Mouse (Mus musculus): Measurements from ENCODE around the gene Mpv17l2. TPM values are rescaled to one million over a fixed set of nuclear protein-coding genes. Genes with fewer than 3 reads are reported as not detected.
A peak's percentile ranks its signal among the peaks of the same experiment; 100 is the strongest.

Mpv17l2 gene
- polyA plus RNA-seq, 1 experiment from 2014 or later = 41.7 TPM

DNA sequence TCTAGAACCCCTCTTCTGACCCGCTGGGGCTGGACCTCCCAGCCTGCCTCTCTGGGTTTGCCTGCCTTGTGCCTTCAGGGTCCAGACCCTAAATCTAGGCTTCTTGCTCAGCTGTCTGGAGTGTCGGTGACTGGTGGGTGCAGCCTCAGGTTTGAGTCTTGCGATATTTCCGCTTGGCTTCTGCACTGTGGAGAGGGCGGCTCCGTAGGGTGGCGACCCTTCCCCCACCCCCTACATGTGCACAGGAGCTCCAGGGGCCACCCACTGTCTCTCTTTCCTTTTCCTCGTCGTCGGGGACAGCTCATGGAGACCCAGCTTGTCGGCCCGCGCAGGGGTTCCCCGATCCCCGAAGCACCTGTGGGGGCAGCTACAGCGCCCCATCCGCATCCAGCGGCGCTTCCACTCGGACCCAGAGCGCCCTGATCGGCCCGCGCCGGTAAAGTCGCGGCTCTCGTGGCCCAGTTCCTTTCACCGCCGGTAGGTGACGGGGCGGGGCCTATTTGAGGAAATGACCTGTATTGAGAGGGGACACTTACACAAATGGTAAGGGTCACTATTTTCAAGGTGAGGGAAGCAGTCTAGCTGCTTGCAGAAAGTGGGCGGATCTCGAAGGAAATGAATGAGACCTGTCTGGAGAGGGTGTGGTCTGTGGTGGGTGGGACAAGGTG is 30.8 kb downstream of the Mpv17l2 start:
- Histone ChIP-seq H3K4me1 (peaks cover 5% of the 10 kb centered on the region; the same call in 1 of the 2 replicates), H3K4me2 (replicated peaks) (peak overlapping the region; percentile 49), H3K27ac (replicated peaks) (no peak overlapping the region), H3K4me3 (replicated peaks) (peak overlapping the region; percentile 30), H3K9me3 (replicated peaks) (no peaks in the 10 kb centered on the region), H3K27me3 (peaks cover 64% of the 10 kb centered on the region), H3K36me3 (no peaks in the 10 kb centered on the region), H3K9ac (no peak overlapping the region)
- 3% methylated on average over 34 of the region's 34 CpGs for WGBS
- no peak for ATAC-seq (ENCODE audit: insufficient number of reproducible peaks, low FRiP score, low TSS enrichment, low read depth)

DNA sequence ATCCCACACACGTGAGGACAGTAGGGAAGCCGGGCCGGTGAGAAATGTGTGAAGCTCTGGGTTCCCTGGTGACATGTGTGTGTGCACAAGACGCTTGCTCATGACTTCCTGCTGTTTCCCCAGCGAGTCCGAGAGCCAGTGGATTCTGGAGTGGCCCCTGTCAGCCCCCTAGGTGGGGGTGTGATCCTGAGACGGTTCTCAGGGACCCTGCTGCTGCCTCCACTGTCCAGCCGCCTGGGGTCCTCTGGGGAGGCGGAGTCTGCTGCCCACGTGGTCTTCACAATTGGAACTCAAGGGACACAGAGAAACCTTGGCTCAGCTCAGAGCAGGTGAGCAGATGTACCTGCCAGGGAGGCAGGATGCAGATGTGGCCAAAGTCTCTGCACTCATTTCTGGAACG is 34.0 kb downstream of the Mpv17l2 start:
- Histone ChIP-seq H3K4me2 (replicated peaks) (no peak overlapping the region), H3K27ac (replicated peaks) (no peak overlapping the region), H3K27me3 (peaks cover 52% of the 10 kb centered on the region), H3K4me1 (peaks cover 5% of the 10 kb centered on the region; the same call in 1 of the 2 replicates), H3K36me3 (no peaks in the 10 kb centered on the region), H3K9ac (no peak overlapping the region), H3K4me3 (replicated peaks) (no peak overlapping the region), H3K9me3 (replicated peaks) (no peaks in the 10 kb centered on the region)
- 44% methylated on average over 11 of the region's 11 CpGs for WGBS
- no peak for ATAC-seq (ENCODE audit: insufficient number of reproducible peaks, low FRiP score, low TSS enrichment, low read depth)

DNA sequence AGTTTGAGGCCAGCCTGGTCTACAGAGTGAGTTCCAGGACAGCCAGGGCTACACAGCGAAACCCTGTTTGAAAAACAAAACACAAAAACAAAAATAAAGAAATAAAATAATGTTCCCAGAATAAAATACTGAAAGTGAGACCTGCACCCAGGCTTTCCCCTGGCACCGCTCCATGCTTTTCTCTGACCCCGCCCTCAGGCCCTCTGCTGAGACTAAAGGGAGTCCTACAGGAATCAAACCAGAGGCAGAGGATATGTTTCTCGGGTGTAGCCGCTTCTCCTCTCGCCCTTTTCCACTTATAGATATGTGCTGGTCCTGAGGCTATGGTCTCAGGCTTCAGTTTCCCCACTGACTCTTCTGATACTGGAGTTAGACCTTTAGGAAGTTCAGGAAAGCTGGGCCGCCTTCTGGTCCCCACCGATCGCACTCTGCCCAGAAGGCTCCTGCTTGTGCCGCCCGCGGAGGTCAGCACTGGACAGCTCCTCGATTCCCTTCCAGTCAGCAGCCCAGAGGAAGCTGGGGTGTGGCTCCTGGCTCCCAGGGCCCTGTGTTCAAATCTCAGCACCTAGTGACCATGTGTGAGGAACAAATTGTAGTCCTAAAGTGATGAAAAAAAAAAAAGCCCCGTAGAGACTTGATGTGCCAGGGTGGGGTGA is 34.8 kb downstream of the Mpv17l2 start:
- WGBS = 24% methylated on average over 14 of the region's 14 CpGs
- Histone ChIP-seq H3K9me3 (replicated peaks) (no peaks in the 10 kb centered on the region), H3K4me2 (replicated peaks) (no peak overlapping the region), H3K9ac (no peak overlapping the region), H3K27ac (replicated peaks) (no peak overlapping the region), H3K4me3 (replicated peaks) (no peak overlapping the region), H3K36me3 (no peaks in the 10 kb centered on the region), H3K4me1 (peaks cover 5% of the 10 kb centered on the region; the same call in 1 of the 2 replicates), H3K27me3 (peaks cover 47% of the 10 kb centered on the region)
- no peak for ATAC-seq (ENCODE audit: insufficient number of reproducible peaks, low FRiP score, low TSS enrichment, low read depth)

DNA sequence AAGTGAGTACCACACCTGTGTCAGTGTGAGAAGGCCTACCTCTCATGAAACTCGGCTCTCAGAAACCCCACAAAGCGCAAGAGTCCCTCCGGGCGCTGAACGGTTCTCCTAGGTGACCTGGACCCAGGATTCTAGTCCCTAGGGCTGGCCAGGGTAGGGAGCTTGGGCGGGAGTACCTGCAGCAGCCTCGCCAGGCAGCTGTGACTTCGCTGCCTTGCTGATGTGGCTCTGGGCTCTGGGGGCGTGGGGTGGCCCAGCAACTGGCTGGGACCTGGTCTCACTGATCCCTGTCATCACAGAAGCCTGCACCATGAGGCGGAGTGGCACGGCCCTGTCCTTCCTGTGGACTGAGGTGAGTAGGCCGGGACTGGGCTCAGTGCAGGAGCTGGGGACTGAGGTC is 36.5 kb downstream of the Mpv17l2 start:
- WGBS = 73% methylated on average over 12 of the region's 12 CpGs
- ATAC-seq (ENCODE audit: insufficient number of reproducible peaks, low FRiP score, low TSS enrichment, low read depth) = no peak

DNA sequence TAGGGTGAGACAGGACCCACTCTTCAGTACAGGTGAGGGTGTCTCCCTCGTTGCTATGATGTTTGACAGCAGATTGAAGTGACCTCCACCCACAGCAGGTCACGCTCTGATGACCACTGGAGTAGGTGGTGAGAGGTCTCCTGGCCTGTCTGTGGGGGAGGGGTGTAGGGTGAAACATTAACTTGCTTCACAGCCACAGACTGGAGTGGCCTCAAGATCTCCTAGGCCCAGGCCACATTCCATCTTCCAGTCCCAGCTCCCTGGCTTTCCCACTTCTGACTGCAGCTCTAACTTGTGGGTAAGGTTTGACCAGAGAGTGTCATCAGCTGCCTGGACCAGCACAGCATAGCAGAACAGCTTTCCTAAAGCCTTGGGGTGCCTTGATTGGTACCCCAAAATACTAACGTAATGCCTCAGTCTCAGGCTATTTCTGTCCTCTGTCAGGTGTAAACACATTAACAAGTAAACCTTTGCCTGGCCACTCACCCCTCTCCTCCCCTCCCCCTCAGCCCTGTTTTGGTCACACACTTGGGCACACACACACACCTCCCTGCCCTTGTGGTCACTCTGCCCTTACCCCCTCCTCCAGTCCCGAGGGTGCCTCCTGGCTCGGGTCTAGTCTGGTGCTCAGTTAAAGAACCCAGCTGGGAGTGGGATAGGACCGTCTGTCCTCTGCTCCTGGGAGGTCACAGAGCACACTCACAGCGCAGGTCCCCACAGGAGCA is 37.1 kb downstream of the Mpv17l2 start, which contains the start of gene Pde4c:
Gene Pde4c (plus strand): TSS at position 235 of the 725 bp plus-strand sequence.
- 58% methylated on average over 7 of the region's 7 CpGs for WGBS
- Histone ChIP-seq H3K9me3 (replicated peaks) (no peaks in the 10 kb centered on the region), H3K4me1 (no peaks in the 10 kb centered on the region), H3K27me3 (peaks cover 26% of the 10 kb centered on the region), H3K27ac (replicated peaks) (no peak within 1 kb of the TSS), H3K4me2 (replicated peaks) (no peak within 1 kb of the TSS), H3K4me3 (replicated peaks) (no peak within 1 kb of the TSS), H3K9ac (no peak within 1 kb of the TSS), H3K36me3 (no peaks in the 10 kb centered on the region)
- no peak for ATAC-seq (ENCODE audit: insufficient number of reproducible peaks, low FRiP score, low TSS enrichment, low read depth)

More for the DNA sequence above, 36.5 kb downstream of the Mpv17l2 start:
- Histone ChIP-seq H3K27me3 (peaks cover 31% of the 10 kb centered on the region), H3K4me3 (replicated peaks) (no peak overlapping the region), H3K9ac (no peak overlapping the region), H3K36me3 (no peaks in the 10 kb centered on the region), H3K4me2 (replicated peaks) (no peak overlapping the region), H3K4me1 (no peaks in the 10 kb centered on the region), H3K27ac (replicated peaks) (no peak overlapping the region), H3K9me3 (replicated peaks) (no peaks in the 10 kb centered on the region)

DNA sequence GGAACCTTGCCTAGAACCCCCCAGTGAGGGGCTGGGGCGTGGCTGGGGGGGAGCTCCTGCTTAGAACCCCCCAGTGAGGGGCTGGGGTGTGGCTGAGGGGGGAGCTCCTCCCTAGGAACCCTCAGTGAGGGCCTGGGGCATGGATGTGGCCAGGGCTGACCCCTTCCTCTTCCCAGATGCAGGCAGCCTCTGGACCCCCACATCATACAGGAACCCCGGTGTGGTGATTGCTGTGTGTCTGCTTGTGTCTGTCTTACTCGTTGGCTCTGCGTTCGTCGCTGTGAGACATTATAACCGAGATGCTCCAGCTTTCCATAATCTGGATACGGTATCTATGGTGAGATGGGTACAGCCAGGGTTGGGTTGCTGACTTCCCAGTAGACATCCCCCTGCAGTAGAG is 39.1 kb downstream of the Mpv17l2 start:
- H3K4me3 ChIP-seq (replicated peaks) = no peak overlapping the region
- H3K9ac ChIP-seq = no peak overlapping the region
- H3K27me3 ChIP-seq = peaks cover 10% of the 10 kb centered on the region
- 80% methylated on average over 8 of the region's 8 CpGs for WGBS
- no peak for ATAC-seq (ENCODE audit: insufficient number of reproducible peaks, low FRiP score, low TSS enrichment, low read depth)
- H3K36me3 ChIP-seq = no peaks in the 10 kb centered on the region
- no peaks in the 10 kb centered on the region for H3K4me1 ChIP-seq
- no peak overlapping the region for H3K27ac ChIP-seq (replicated peaks)
- H3K4me2 ChIP-seq (replicated peaks) = no peak overlapping the region
- no peaks in the 10 kb centered on the region for H3K9me3 ChIP-seq (replicated peaks)

DNA sequence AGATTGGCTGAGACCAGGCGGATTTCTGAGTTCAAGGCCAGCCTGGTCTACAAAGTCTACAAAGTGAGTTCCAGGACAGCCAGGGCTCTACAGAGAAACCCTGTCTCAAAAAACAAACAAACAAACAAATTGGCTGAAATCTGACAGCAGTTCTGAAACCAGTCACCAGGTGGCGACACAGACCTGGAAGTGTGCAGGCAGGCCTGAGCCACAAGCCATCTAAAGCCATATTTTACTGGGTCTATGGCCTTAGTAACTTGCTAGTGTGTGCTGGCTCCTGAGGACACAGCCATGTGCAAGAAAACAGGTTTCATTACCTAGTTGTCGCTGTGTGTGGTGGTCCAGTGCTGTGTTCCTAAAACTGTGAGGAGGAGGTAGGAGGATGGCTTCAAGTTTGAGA is 40.0 kb downstream of the Mpv17l2 start:
- 0 out of 2 replicates have a peak, but pooled peaks have one; percentile 43 for ATAC-seq (ENCODE audit: insufficient number of reproducible peaks, low FRiP score, low TSS enrichment, low read depth)
- H3K4me1 ChIP-seq = no peaks in the 10 kb centered on the region
- no peaks in the 10 kb centered on the region for H3K9me3 ChIP-seq (replicated peaks)
- H3K9ac ChIP-seq = no peak overlapping the region
- WGBS = 1% methylated on average over 3 of the region's 3 CpGs
- no peak overlapping the region for H3K4me3 ChIP-seq (replicated peaks)
- H3K27ac ChIP-seq (replicated peaks) = no peak overlapping the region
- no peaks in the 10 kb centered on the region for H3K36me3 ChIP-seq
- no peak overlapping the region for H3K4me2 ChIP-seq (replicated peaks)
- H3K27me3 ChIP-seq = peaks cover 2% of the 10 kb centered on the region; the same call in 1 of the 2 replicates

DNA sequence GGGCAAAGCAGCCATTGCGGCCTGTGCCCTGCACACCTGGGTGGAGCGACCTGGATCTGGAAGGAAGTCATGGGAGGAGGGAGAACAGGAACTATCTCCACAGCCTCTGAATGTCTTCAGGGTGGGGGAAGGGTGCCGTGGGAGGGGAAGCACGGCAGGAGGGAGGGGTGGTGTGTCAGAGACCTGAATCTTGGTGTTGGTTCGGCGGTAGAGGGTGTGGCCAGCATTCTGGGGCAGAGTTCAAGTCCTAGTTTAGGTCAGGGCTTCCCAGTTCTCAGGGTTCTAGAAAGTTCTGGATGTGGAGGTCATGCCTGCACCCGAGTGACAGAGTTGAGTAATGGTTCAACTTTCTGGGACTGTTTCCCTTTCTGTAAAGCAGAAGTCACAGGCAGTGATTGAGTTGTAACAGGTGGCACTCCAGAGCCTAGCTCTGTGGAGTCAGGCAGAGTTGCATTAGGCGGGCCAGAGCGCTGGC is 40.9 kb downstream of the Mpv17l2 start:
- WGBS = 55% methylated on average over 9 of the region's 9 CpGs
- Histone ChIP-seq H3K36me3 (no peaks in the 10 kb centered on the region), H3K9me3 (replicated peaks) (no peaks in the 10 kb centered on the region), H3K27me3 (no peaks in the 10 kb centered on the region), H3K4me2 (replicated peaks) (no peak overlapping the region), H3K9ac (no peak overlapping the region), H3K27ac (replicated peaks) (no peak overlapping the region), H3K4me3 (replicated peaks) (no peak overlapping the region), H3K4me1 (no peaks in the 10 kb centered on the region)
- no peak for ATAC-seq (ENCODE audit: insufficient number of reproducible peaks, low FRiP score, low TSS enrichment, low read depth)

DNA sequence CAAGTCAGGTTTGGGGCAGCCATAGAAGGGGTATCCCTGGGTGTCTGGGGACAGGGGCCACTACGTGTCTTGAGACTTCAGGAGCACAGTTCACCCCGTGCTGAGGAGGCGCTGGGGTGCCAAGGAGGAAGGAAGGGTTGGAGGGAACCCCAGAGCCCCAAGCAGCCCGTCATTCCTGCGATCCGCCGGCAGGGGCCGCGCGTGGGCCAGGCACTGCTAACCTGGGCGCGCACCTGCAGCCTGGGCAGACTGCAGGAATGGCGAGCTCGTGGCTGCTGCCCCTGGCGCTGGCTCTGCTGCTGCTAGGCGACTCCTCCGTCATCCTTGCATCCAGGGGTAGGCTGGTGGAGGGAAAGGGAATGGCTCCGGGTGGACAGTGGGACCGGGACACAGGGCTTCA is 42.4 kb downstream of the Mpv17l2 start, which contains the start of gene Gm3336:
Gene Gm3336 (plus strand): TSS at position 247 of the 400 bp plus-strand sequence.
- no peaks in the 10 kb centered on the region for H3K9me3 ChIP-seq (replicated peaks)
- H3K27ac ChIP-seq (replicated peaks) = no peak within 1 kb of the TSS
- no peak within 1 kb of the TSS for H3K9ac ChIP-seq
- no peak for ATAC-seq (ENCODE audit: insufficient number of reproducible peaks, low FRiP score, low TSS enrichment, low read depth)
- WGBS = 3% methylated on average over 16 of the region's 19 CpGs
- no peaks in the 10 kb centered on the region for H3K27me3 ChIP-seq
- no peaks in the 10 kb centered on the region for H3K4me1 ChIP-seq
- H3K36me3 ChIP-seq = no peaks in the 10 kb centered on the region
- H3K4me2 ChIP-seq (replicated peaks) = no peak within 1 kb of the TSS
- H3K4me3 ChIP-seq (replicated peaks) = no peak within 1 kb of the TSS

DNA sequence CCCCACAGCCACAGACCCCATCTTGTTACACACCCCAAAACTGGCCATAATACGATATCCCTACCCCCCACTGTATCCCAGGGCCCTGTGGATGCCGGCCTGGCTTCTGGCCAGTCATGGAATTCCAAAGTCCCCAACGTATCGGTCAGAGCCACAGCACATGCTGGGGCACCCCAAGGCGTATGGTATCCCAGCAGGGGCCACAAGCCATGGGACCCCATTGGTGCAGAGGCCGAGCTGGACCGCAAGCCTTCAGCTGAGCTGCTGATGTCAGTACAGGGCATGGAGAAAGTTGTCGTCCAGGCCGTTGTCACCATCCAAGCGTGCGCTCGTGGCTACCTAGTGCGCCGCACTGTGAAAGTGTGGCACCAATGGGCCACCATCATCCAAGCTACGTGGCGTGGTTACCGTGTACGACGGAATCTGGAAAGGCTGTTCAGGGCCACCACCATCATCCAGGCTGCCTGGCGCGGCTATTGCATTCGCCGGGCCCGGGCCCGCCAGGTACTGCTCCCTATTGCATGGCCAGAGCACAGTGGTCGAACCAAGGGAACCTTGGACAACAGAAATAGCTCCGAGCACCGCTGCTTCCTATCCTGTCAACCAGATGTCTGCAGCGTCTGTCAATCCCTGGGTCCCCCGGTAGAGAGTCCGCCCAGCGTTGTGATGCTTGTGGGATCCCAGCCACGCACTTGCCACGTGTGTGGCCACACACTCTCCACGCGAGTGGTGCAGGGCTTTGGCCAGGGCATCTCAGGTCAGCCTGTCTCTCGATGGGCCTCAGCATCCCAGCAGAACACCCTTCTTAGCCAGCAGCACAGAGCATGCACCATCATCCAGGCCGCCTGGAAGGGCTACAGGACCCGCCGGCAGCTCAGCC is 44.0 kb downstream of the Mpv17l2 start:
- Histone ChIP-seq H3K9me3 (replicated peaks) (no peaks in the 10 kb centered on the region), H3K4me2 (replicated peaks) (no peak overlapping the region), H3K9ac (no peak overlapping the region), H3K36me3 (no peaks in the 10 kb centered on the region), H3K4me1 (no peaks in the 10 kb centered on the region), H3K27ac (replicated peaks) (no peak overlapping the region), H3K4me3 (replicated peaks) (no peak overlapping the region), H3K27me3 (no peaks in the 10 kb centered on the region)
- no peak for ATAC-seq (ENCODE audit: insufficient number of reproducible peaks, low FRiP score, low TSS enrichment, low read depth)
- WGBS = 83% methylated on average over 40 of the region's 40 CpGs

All from embryonic facial prominence, embryonic 15.5 days (tissue).